Mouse (Mus musculus): ENCODE results near the gene E430018J23Rik.

DNA sequence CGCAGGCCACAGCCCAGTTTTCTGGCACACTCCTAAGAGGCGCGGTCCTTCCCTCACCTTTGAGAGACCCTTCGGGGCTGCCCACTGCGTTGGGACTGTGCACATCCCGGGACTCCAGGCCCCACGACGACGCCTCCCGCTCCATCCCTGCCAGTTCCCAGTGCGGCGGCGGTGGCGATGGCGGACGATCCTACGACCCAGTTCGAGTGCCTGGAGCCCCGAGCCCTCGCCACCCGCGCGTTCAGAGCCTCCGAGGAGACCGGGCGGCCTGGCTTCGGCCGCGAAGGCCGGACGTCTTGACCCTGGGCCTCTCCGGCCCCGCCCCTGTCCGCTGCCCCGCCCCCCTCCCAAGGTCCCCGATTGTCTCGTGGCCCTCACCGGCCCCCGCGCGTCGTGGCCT lies 48.3 kb downstream of the E430018J23Rik start:
- TF ChIP-seq POLR2A (IDR thresholded peaks at IDR 0.05; ENCODE audit: borderline replicate concordance, control insufficient read depth, low read depth, low read length) (no peak), CTCF (IDR thresholded peaks at IDR 0.05; ENCODE audit: control insufficient read depth, insufficient read depth, low read length) (no peak)

All from bone marrow, adult 2 months (tissue).